Mouse (Mus musculus): ENCODE measurements at regions not wholly inside any gene's neighbourhood (a gene's known extent, or its start where the extent isn't known, plus 50 kb on each side); places are given as distances from the start of the nearest gene placed in this dataset.

GRCm38 (mm10) chr6:139350939-139351338 is 150.8 kb downstream of the Rergl start:
- TF ChIP-seq CTCF (IDR thresholded peaks at IDR 0.05; ENCODE audit: extremely low read depth, insufficient read length, insufficient replicate concordance, low read depth, low read length): no peak
- TF ChIP-seq POLR2A (IDR thresholded peaks at IDR 0.05; ENCODE audit: low read depth, low read length): no peak
